Mouse (Mus musculus): ENCODE measurements around the gene Cstf3. TPM values are rescaled to one million over a fixed set of nuclear protein-coding genes. Genes with fewer than 3 reads are reported as not detected.

Gene Cstf3
- polyA plus RNA-seq, 1 experiment, result 6.7 TPM

- no peaks in the 10 kb centered on the region for H3K4me1 ChIP-seq (ENCODE audit: control insufficient read depth, insufficient read depth, insufficient read length)
- no peak for DNase-seq (ENCODE audit: low read depth in 1 of 2, low spot score in 2 of 2)
- TF ChIP-seq CTCF (IDR thresholded peaks at IDR 0.05; ENCODE audit: extremely low read depth, insufficient read depth, insufficient read length, insufficient replicate concordance) (no peak), POLR2A (IDR thresholded peaks at IDR 0.05; ENCODE audit: low read depth, low read length) (no peak)
- H3K27me3 ChIP-seq (ENCODE audit: control insufficient read depth, insufficient read depth, low read length), result no peaks in the 10 kb centered on the region
- H3K36me3 ChIP-seq (ENCODE audit: control insufficient read depth, insufficient read depth, low read length), result no peaks in the 10 kb centered on the region
- H3K4me3 ChIP-seq (ENCODE audit: extremely low read depth, insufficient read depth, insufficient read length), result no peak overlapping the region
- no peak overlapping the region for H3K27ac ChIP-seq (ENCODE audit: insufficient read depth, low read length)
- WGBS, result 83% methylated on average over 9 of the region's 9 CpGs
Measured at GRCm38 (mm10) chr2:104581281-104581879, 8.9 kb upstream of the Cstf3 start.

GRCm38 (mm10) chr2:104583032-104583431, 7.3 kb upstream of the Cstf3 start:
- H3K36me3 ChIP-seq (ENCODE audit: control insufficient read depth, insufficient read depth, low read length), result no peaks in the 10 kb centered on the region
- H3K27me3 ChIP-seq (ENCODE audit: control insufficient read depth, insufficient read depth, low read length), result no peaks in the 10 kb centered on the region
- TF ChIP-seq CTCF (IDR thresholded peaks at IDR 0.05; ENCODE audit: extremely low read depth, insufficient read depth, insufficient read length, insufficient replicate concordance) (no peak), POLR2A (IDR thresholded peaks at IDR 0.05; ENCODE audit: low read depth, low read length) (no peak)
- no peak for DNase-seq (ENCODE audit: low read depth in 1 of 2, low spot score in 2 of 2)
- H3K27ac ChIP-seq (ENCODE audit: insufficient read depth, low read length), result no peak overlapping the region
- H3K4me3 ChIP-seq (ENCODE audit: extremely low read depth, insufficient read depth, insufficient read length), result no peak overlapping the region
- H3K4me1 ChIP-seq (ENCODE audit: control insufficient read depth, insufficient read depth, insufficient read length), result no peaks in the 10 kb centered on the region
- 86% methylated on average over 6 of the region's 6 CpGs for WGBS

- H3K36me3 ChIP-seq (ENCODE audit: control insufficient read depth, insufficient read depth, low read length), result no peaks in the 10 kb centered on the region
- no peak overlapping the region for H3K27ac ChIP-seq (ENCODE audit: insufficient read depth, low read length)
- no peaks in the 10 kb centered on the region for H3K27me3 ChIP-seq (ENCODE audit: control insufficient read depth, insufficient read depth, low read length)
- 87% methylated on average over 7 of the region's 7 CpGs for WGBS
- H3K4me1 ChIP-seq (ENCODE audit: control insufficient read depth, insufficient read depth, insufficient read length), result no peaks in the 10 kb centered on the region
- TF ChIP-seq POLR2A (IDR thresholded peaks at IDR 0.05; ENCODE audit: low read depth, low read length), result no peak
- no peak for TF ChIP-seq CTCF (IDR thresholded peaks at IDR 0.05; ENCODE audit: extremely low read depth, insufficient read depth, insufficient read length, insufficient replicate concordance)
- no peak for DNase-seq (ENCODE audit: low read depth in 1 of 2, low spot score in 2 of 2)
- H3K4me3 ChIP-seq (ENCODE audit: extremely low read depth, insufficient read depth, insufficient read length), result no peak overlapping the region
Measured at GRCm38 (mm10) chr2:104584226-104584625, 6.1 kb upstream of the Cstf3 start.

- no peaks in the 10 kb centered on the region for H3K4me1 ChIP-seq (ENCODE audit: control insufficient read depth, insufficient read depth, insufficient read length)
- no peaks in the 10 kb centered on the region for H3K27me3 ChIP-seq (ENCODE audit: control insufficient read depth, insufficient read depth, low read length)
- WGBS, result 27% methylated on average over 2 of the region's 2 CpGs
- no peak overlapping the region for H3K27ac ChIP-seq (ENCODE audit: insufficient read depth, low read length)
- no peaks in the 10 kb centered on the region for H3K36me3 ChIP-seq (ENCODE audit: control insufficient read depth, insufficient read depth, low read length)
- no peak overlapping the region for H3K4me3 ChIP-seq (ENCODE audit: extremely low read depth, insufficient read depth, insufficient read length)
- DNase-seq (ENCODE audit: low read depth in 1 of 2, low spot score in 2 of 2), result no peak
- TF ChIP-seq POLR2A (IDR thresholded peaks at IDR 0.05; ENCODE audit: low read depth, low read length) (no peak), CTCF (IDR thresholded peaks at IDR 0.05; ENCODE audit: extremely low read depth, insufficient read depth, insufficient read length, insufficient replicate concordance) (no peak)
Measured at GRCm38 (mm10) chr2:104585645-104586044, 4.7 kb upstream of the Cstf3 start.

- Histone ChIP-seq H3K4me1 (ENCODE audit: control insufficient read depth, insufficient read depth, insufficient read length) (peaks cover 6% of the 10 kb centered on the region; the same call in 1 of the 2 replicates), H3K27ac (ENCODE audit: insufficient read depth, low read length) (no peak overlapping the region), H3K27me3 (ENCODE audit: control insufficient read depth, insufficient read depth, low read length) (no peaks in the 10 kb centered on the region), H3K4me3 (ENCODE audit: extremely low read depth, insufficient read depth, insufficient read length) (no peak overlapping the region), H3K36me3 (ENCODE audit: control insufficient read depth, insufficient read depth, low read length) (no peaks in the 10 kb centered on the region)
- DNase-seq (ENCODE audit: low read depth in 1 of 2, low spot score in 2 of 2), result no peak
- TF ChIP-seq CTCF (IDR thresholded peaks at IDR 0.05; ENCODE audit: extremely low read depth, insufficient read depth, insufficient read length, insufficient replicate concordance) (no peak), POLR2A (IDR thresholded peaks at IDR 0.05; ENCODE audit: low read depth, low read length) (no peak)
- 98% methylated on average over 5 of the region's 5 CpGs for WGBS
Measured at GRCm38 (mm10) chr2:104588552-104588951, 1.8 kb upstream of the Cstf3 start.

- DNase-seq (ENCODE audit: low read depth in 1 of 2, low spot score in 2 of 2), result no peak
- 0% methylated on average over 19 of the region's 19 CpGs for WGBS
- peak overlapping the region; percentile 76 for H3K27ac ChIP-seq (ENCODE audit: insufficient read depth, low read length)
Measured at GRCm38 (mm10) chr2:104590829-104591117, 450 bp downstream of the Cstf3 start.

GRCm38 (mm10) chr2:104591141-104591540, 818 bp downstream of the Cstf3 start:
- Histone ChIP-seq H3K36me3 (ENCODE audit: control insufficient read depth, insufficient read depth, low read length) (no peaks in the 10 kb centered on the region), H3K4me3 (ENCODE audit: extremely low read depth, insufficient read depth, insufficient read length) (peak overlapping the region; percentile 91), H3K27me3 (ENCODE audit: control insufficient read depth, insufficient read depth, low read length) (no peaks in the 10 kb centered on the region), H3K27ac (ENCODE audit: insufficient read depth, low read length) (no peak overlapping the region), H3K4me1 (ENCODE audit: control insufficient read depth, insufficient read depth, insufficient read length) (peaks cover 6% of the 10 kb centered on the region; the same call in 1 of the 2 replicates)
- 4% methylated on average over 6 of the region's 6 CpGs for WGBS
- no peak for DNase-seq (ENCODE audit: low read depth in 1 of 2, low spot score in 2 of 2)
- no peak for TF ChIP-seq POLR2A (IDR thresholded peaks at IDR 0.05; ENCODE audit: low read depth, low read length)
- TF ChIP-seq CTCF (IDR thresholded peaks at IDR 0.05; ENCODE audit: extremely low read depth, insufficient read depth, insufficient read length, insufficient replicate concordance), result no peak

More at GRCm38 (mm10) chr2:104590829-104591117, 450 bp downstream of the Cstf3 start:
- Histone ChIP-seq H3K36me3 (ENCODE audit: control insufficient read depth, insufficient read depth, low read length) (no peaks in the 10 kb centered on the region), H3K4me1 (ENCODE audit: control insufficient read depth, insufficient read depth, insufficient read length) (peaks cover 6% of the 10 kb centered on the region; the same call in 1 of the 2 replicates), H3K27me3 (ENCODE audit: control insufficient read depth, insufficient read depth, low read length) (no peaks in the 10 kb centered on the region), H3K4me3 (ENCODE audit: extremely low read depth, insufficient read depth, insufficient read length) (peak overlapping the region; percentile 91)
- no peak for TF ChIP-seq CTCF (IDR thresholded peaks at IDR 0.05; ENCODE audit: extremely low read depth, insufficient read depth, insufficient read length, insufficient replicate concordance)
- TF ChIP-seq POLR2A (IDR thresholded peaks at IDR 0.05; ENCODE audit: low read depth, low read length), result no peak

Data from spleen, adult 2 months (tissue).